Mouse (Mus musculus): Measurements from ENCODE around the gene Abo. TPM values are rescaled to one million over a fixed set of nuclear protein-coding genes. Genes with fewer than 3 reads are reported as not detected.
"Not testable (repeated sequence)": the region's sequence is repeated elsewhere in the genome, so short reads cannot be mapped to it uniquely, and the experiment has no call there.

Abo gene
- total RNA-seq (2021): not detected
- long read RNA-seq, experiment 1: 0 reads
- long read RNA-seq, experiment 2: 0 reads

GRCm38 (mm10) chr2:26864879-26865278 lies at the start of gene Abo:
Gene Abo (minus strand): TSS chr2:26864979.
- DNase-seq: no peak
- intact Hi-C loops (cut with DNase I; ENCODE audit: low total_unique reads): no loop called here

- intact Hi-C loops (cut with DNase I; ENCODE audit: low total_unique reads): no loop called here
- DNase-seq: no peak
Observed at GRCm38 (mm10) chr2:26914148-26914941, 49.6 kb upstream of the Abo start.

- intact Hi-C loops (cut with DNase I; ENCODE audit: low total_unique reads): no loop called here
- DNase-seq: no peak
Observed at GRCm38 (mm10) chr2:26913416-26914147, 48.8 kb upstream of the Abo start.

GRCm38 (mm10) chr2:26912253-26912770 lies 47.5 kb upstream of the Abo start:
- intact Hi-C loops (cut with DNase I; ENCODE audit: low total_unique reads): no loop called here

GRCm38 (mm10) chr2:26910994-26911765 lies 46.4 kb upstream of the Abo start:
- peak; percentile 62 for DNase-seq
- intact Hi-C loops (cut with DNase I; ENCODE audit: low total_unique reads): no loop called here

More at GRCm38 (mm10) chr2:26912253-26912770, 47.5 kb upstream of the Abo start:
- DNase-seq: no peak

GRCm38 (mm10) chr2:26910124-26910993 lies 45.6 kb upstream of the Abo start, which contains the start of the genes Med22 and Rpl7a:
Gene Med22 (minus strand): TSS chr2:26910677.
Gene Rpl7a (plus strand): TSS chr2:26910764.
- intact Hi-C loops (cut with DNase I; ENCODE audit: low total_unique reads): no loop called here
- peak; percentile 100 for DNase-seq

GRCm38 (mm10) chr2:26909387-26909784 lies 44.6 kb upstream of the Abo start:
- no peak for DNase-seq
- intact Hi-C loops (cut with DNase I; ENCODE audit: low total_unique reads): no loop called here

GRCm38 (mm10) chr2:26908710-26909386 lies 44.1 kb upstream of the Abo start:
- intact Hi-C loops (cut with DNase I; ENCODE audit: low total_unique reads): no loop called here

GRCm38 (mm10) chr2:26907109-26907508 lies 42.3 kb upstream of the Abo start:
- intact Hi-C loops (cut with DNase I; ENCODE audit: low total_unique reads): no loop called here
- DNase-seq: peak; percentile 55

More at GRCm38 (mm10) chr2:26908710-26909386, 44.1 kb upstream of the Abo start:
- DNase-seq: no peak

GRCm38 (mm10) chr2:26906431-26906830 lies 41.7 kb upstream of the Abo start:
- DNase-seq: no peak
- intact Hi-C loops (cut with DNase I; ENCODE audit: low total_unique reads): no loop called here

- no peak for DNase-seq
- intact Hi-C loops (cut with DNase I; ENCODE audit: low total_unique reads): no loop called here
Observed at GRCm38 (mm10) chr2:26905936-26906335, 41.2 kb upstream of the Abo start.

GRCm38 (mm10) chr2:26903311-26903710 lies 38.5 kb upstream of the Abo start:
- no peak for DNase-seq
- intact Hi-C loops (cut with DNase I; ENCODE audit: low total_unique reads): no loop called here

GRCm38 (mm10) chr2:26902467-26903220 lies 37.9 kb upstream of the Abo start, which contains the start of gene Surf6:
Gene Surf6 (minus strand): TSS chr2:26902879.
- peak; percentile 93 for DNase-seq
- intact Hi-C loops (cut with DNase I; ENCODE audit: low total_unique reads): no loop called here

- DNase-seq: no peak
- intact Hi-C loops (cut with DNase I; ENCODE audit: low total_unique reads): no loop called here
Observed at GRCm38 (mm10) chr2:26901834-26902400, 37.1 kb upstream of the Abo start.

- intact Hi-C loops (cut with DNase I; ENCODE audit: low total_unique reads): no loop called here
- no peak for DNase-seq
Observed at GRCm38 (mm10) chr2:26900731-26901130, 36.0 kb upstream of the Abo start.

GRCm38 (mm10) chr2:26895898-26896297 lies 31.1 kb upstream of the Abo start:
- no peak for DNase-seq
- intact Hi-C loops (cut with DNase I; ENCODE audit: low total_unique reads): no loop called here

GRCm38 (mm10) chr2:26886170-26886569 lies 21.4 kb upstream of the Abo start:
- intact Hi-C loops (cut with DNase I; ENCODE audit: low total_unique reads); DNase-seq: not testable (repeated sequence)

Measured in gastrocnemius, postnatal 14 days (tissue).